Mouse (Mus musculus): ENCODE data around the gene Sowahd.

DNA sequence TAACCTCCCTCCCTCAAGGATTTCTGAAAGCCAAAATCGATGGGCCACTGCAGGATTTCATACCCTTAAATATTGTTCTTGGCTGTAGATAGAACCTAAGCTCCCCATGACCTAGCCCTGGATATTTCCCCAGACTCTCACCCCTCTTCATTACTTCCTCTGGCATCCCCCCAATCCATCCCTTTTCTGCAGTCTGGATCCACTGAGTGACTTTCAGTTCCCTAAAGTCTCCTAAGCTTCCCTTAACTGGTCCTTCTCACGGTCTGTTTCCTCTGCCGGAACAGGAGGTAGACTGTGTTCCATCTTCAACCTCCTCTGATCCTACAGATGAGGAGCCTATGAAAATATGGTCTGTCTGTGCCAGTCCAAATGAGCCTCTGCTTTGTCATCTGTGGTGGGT is 18.7 kb downstream of the Sowahd start:
- TF ChIP-seq CTCF (IDR thresholded peaks at IDR 0.05; ENCODE audit: borderline replicate concordance, control insufficient read depth, extremely low read depth, insufficient read depth, low read length, poor library complexity) (no peak), POLR2A (IDR thresholded peaks at IDR 0.05; ENCODE audit: control insufficient read depth, extremely low read depth, insufficient read depth, low read length, poor library complexity) (no peak)

Measured in thymus, adult 2 months (tissue).